Mouse (Mus musculus): ENCODE data around the gene Vwa8. TPM values are rescaled to one million over a fixed set of nuclear protein-coding genes. Genes with fewer than 3 reads are reported as not detected.

Vwa8 gene
- 10 to 100 TPM; 14.9 to 17.8 TPM for total RNA-seq (2023)

DNA sequence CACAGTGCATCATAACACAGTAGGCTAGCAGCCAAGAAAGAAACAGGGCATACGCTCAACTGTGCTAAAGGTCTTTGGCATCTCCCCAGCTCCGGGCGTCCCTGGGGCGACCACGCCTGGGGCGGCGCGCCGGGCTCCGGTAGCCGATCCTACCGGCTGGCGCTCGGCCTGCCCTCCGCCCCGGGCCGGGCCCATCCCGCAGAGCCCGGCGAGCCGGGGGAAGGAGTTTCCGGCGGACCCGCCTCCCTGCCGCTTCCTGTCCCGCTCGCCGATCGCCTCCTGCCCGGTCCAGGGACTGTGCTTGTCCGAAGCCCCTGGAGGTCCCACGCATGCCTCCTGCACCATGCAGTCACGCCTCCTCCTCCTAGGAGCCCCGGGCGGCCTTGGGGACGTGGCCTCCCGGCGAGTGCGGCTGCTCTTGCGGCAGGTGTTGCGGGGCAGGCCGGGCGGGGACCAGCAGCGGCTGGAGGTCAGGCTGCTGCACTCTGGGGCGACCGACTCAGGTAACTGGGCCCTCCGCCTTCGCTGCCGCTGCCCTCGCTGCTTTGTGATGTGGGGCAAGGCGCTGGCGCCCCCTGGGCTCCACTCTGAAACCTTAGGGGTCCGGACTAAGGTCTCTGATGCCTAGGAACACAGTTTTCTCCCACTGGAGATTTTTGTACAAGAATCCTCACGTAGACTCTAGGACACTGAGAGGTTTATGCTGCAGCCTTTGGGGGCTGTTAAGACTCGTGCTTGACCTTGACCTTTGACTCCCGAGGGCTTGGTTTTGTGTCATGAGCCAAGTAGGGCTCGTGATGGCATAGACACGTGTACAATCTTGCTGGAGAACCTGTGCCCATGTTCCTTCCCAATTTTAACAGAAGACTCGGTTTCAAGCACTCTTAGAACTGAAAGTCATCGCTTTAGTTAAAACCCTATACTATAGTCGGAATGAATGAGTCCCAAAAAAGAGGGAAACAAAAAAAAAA lies at the start of gene Vwa8:
Gene Vwa8 (plus strand): TSS at position 112 of the 971 bp plus-strand sequence.

Other genes starting within 250 kb of the Vwa8 start
- 1 to 10 TPM; 1.9 to 2.0 TPM for gene Dgkh, start 116.3 kb upstream of the Vwa8 start, total RNA-seq (2023)